Mouse (Mus musculus) right cerebral cortex, adult 18-20 months (tissue): Measurements from ENCODE around the gene B4galnt3.
A peak's percentile ranks its signal among the peaks of the same experiment; 100 is the strongest.

Experiments used
- DNase-seq: peaks from one replicate; pipeline ENCODE4 v3.0.0; 2022; ENCODE audit warnings: mixed read lengths

Gene B4galnt3

GRCm38 (mm10) chr6:120274181-120274580 is 20.2 kb downstream of the B4galnt3 start:
- DNase-seq: no peak

GRCm38 (mm10) chr6:120264151-120264550 is 30.2 kb downstream of the B4galnt3 start:
- no peak for DNase-seq

- no peak for DNase-seq
Measured at GRCm38 (mm10) chr6:120263608-120264007, 30.8 kb downstream of the B4galnt3 start.

DNA sequence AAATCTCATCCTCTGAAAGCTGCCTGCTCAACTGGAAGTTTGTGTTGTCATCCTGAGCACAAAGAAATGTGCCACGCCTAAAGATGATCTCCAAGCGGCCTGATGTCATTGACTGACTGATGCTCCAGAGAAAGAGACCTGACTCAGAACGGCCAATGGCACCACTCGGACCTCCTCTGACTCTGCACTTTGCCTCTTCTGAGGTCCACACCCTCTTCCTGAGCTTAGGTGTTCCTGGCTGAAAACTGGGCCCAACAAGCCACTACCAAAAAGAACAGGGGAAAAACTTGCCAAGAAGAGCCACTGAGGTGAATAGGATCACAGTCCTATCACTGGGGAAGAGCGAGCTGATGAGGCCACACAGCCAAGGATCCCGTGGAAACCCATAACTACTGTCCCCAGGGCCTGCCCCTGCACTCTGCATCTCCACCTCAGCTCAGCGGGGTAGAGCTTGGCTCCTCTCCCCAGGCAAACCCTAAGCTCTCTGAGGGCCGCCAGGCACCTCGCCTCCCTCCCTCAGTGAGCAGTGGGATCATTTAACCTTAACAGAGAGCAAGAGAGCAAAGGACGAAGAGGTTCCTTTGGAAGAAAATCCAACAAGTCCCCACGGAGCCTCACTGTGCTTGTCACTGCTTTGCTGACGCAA is 31.4 kb downstream of the B4galnt3 start:
- no peak for DNase-seq

DNA sequence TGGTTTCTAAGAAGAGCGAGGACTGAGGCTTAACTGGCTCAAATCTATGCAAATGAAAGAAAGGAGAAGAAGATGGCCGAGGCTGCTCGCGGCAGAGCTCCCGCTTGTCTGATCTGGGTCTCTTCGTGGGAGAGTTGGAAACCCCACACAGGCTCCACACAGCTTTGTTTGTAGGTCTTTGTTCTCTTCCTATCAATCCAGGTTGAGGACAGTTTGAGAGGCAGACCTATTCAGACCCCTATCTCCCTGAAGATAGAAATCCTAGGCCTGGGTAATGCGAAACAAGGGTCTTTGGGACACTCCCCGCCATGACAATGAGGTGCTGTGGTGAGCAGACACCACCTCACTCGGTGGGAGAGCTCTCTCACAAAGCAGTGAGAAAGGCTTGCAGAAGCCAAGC is 34.9 kb downstream of the B4galnt3 start:
- DNase-seq: no peak

GRCm38 (mm10) chr6:120256431-120256935 is 37.9 kb downstream of the B4galnt3 start:
- no peak for DNase-seq

GRCm38 (mm10) chr6:120255701-120256100 is 38.7 kb downstream of the B4galnt3 start:
- DNase-seq: peak; percentile 63

- DNase-seq: no peak
Measured at GRCm38 (mm10) chr6:120255144-120255543, 39.2 kb downstream of the B4galnt3 start.

- DNase-seq: no peak
Measured at GRCm38 (mm10) chr6:120254640-120255039, 39.7 kb downstream of the B4galnt3 start.

DNA sequence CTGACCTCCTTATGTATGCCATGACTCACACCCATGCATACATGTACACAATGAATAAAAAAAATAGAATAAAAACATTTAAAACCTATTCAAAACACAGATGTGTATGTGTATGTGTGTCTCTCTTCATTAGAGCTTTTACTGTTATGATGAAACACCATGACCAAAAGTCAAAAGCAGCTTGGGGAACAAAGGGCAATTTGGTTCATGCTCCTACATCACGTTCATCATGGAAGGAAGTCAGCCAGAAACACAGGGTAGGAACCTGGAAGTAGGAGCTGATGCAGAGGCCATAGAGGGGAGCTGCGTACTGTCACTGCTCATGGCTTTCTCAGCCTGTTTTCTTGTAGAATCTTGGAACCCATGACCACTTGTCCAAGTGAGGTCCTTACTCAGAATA is 41.6 kb downstream of the B4galnt3 start:
- DNase-seq: no peak

DNA sequence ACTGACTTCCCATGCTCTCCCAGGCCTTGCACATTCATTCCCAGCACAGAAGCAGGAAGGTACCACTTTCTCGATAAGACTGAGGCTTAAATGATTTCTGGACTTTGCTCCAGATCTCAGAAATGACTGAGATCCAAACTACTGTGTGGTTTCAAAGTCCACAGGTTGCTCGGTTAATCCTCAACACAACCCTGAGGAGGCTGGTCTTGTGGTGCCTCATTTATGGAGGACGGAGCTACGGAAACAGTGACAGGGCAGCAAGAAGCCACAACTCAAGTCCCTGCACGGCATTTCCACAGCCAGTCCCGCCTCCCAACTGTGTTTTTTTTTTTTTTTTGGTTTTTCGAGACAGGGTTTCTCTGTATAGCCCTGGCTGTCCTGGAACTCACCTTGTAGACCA is 43.3 kb downstream of the B4galnt3 start:
- no peak for DNase-seq

GRCm38 (mm10) chr6:120249831-120250230 is 44.5 kb downstream of the B4galnt3 start:
- no peak for DNase-seq

DNA sequence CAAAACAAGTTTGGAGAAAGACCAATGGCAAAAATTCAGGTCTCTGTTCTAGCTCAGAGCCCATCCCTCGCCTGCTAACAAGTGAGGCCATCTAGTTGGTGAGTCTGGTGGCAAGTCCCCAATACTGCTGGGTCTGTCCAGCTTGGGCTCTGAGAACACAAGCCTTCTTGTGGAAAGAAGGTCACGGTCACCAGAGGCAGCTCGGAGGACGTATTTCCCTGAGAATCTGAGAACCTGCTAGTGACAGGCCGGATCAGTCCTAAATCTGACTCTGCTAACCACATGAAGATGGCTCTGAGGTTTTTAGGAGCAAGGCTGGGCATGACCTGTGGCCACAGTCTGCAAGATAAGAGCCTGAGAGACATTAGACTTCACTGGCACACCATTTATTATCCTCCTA is 47.7 kb downstream of the B4galnt3 start:
- no peak for DNase-seq

GRCm38 (mm10) chr6:120243250-120243649 is 51.1 kb downstream of the B4galnt3 start:
- no peak for DNase-seq

DNA sequence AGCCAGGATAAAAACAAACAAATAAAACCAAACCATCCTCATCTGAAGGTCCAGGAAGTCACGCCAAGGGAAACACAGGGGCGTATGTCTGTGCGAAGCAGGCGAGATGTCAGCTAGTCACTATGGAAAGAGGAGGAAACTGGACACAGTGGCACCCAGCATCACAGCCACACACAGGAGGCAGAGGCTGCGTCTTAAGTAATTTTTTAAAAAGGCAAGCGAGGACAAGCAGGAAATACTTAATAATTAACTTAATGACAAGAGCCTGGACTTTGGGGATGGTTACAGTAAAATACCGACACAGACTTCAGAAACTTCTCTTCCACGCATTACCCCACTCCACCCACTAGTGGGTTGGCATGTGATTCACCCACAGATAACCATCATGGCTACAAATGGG is 51.8 kb downstream of the B4galnt3 start:
- no peak for DNase-seq

DNA sequence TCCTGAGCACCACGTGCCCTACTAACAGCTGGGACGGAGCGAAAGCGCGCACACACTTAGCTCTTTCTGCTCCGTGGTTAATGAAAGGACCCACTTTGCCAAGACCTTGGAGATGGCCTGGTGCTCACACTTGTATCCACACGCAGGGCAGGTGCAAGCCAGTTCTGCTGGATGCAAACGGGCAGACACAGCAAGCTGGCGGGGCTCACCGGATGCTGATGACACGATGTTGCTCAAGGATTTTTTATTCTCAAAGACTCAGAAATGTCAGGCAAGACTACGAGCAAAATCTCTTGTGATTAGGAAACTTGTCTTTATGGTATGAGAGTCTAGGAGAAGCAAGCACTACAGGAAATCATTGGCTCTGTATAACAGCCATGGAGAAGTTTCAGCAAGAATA is 52.9 kb downstream of the B4galnt3 start:
- DNase-seq: no peak

- no peak for DNase-seq
Measured at GRCm38 (mm10) chr6:120240461-120240860, 53.9 kb downstream of the B4galnt3 start.

GRCm38 (mm10) chr6:120235874-120236273 is 58.5 kb downstream of the B4galnt3 start:
- DNase-seq: no peak

GRCm38 (mm10) chr6:120232885-120233284 is 61.5 kb downstream of the B4galnt3 start:
- DNase-seq: no peak

DNA sequence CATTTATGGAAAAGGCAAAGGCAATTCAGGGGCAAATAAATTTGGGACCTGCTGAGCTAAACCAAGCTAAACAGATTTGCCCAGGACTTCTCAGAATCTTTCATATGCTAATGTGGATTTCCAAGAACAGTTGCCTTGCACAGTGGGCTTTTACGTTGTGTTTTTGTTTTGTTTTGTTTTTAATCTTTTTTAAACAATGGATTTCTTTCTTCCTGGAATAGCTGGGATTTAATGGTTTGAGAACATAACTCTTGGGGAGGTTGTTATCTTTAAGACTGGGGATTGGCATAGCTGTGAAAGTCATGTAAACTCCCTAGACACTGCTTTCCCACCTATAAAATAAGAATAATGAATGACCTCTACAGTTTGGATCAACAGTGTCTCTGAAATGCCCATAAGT is 63.9 kb downstream of the B4galnt3 start:
- no peak for DNase-seq

- DNase-seq: no peak
Measured at GRCm38 (mm10) chr6:120229806-120230205, 64.6 kb downstream of the B4galnt3 start.

- DNase-seq: no peak
Measured at GRCm38 (mm10) chr6:120227068-120227467, 67.3 kb downstream of the B4galnt3 start.

- DNase-seq: no peak
Measured at GRCm38 (mm10) chr6:120225355-120225754, 69.0 kb downstream of the B4galnt3 start.

DNA sequence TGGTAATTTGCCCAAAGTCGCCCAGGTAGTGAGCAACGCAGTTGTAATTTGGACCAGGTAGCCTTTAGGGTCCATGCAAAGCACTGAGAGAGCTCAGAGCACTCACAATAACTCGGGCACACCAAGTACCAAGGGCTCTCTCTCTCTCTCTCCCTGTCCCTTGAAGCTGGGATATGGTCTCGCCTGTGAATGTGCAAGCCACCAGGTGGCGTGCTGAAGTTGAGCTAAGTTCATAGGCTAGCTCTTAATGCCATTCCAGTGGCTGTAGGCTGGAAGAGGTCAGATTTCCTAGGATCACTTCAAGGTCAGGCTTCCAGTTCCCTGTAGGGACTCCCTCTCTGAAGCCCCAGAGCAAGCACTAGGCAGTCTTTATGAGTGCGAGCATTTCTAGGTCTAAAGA is 71.7 kb downstream of the B4galnt3 start:
- DNase-seq: peak; percentile 56

GRCm38 (mm10) chr6:120219281-120219680 is 75.1 kb downstream of the B4galnt3 start:
- no peak for DNase-seq
